Mouse (Mus musculus): Measurements from ENCODE around the gene Cd2bp2. TPM values are rescaled to one million over a fixed set of nuclear protein-coding genes. Genes with fewer than 3 reads are reported as not detected.

Gene Cd2bp2
- polyA plus RNA-seq, 1 experiment from 2014 or later: 44.4 TPM

DNA sequence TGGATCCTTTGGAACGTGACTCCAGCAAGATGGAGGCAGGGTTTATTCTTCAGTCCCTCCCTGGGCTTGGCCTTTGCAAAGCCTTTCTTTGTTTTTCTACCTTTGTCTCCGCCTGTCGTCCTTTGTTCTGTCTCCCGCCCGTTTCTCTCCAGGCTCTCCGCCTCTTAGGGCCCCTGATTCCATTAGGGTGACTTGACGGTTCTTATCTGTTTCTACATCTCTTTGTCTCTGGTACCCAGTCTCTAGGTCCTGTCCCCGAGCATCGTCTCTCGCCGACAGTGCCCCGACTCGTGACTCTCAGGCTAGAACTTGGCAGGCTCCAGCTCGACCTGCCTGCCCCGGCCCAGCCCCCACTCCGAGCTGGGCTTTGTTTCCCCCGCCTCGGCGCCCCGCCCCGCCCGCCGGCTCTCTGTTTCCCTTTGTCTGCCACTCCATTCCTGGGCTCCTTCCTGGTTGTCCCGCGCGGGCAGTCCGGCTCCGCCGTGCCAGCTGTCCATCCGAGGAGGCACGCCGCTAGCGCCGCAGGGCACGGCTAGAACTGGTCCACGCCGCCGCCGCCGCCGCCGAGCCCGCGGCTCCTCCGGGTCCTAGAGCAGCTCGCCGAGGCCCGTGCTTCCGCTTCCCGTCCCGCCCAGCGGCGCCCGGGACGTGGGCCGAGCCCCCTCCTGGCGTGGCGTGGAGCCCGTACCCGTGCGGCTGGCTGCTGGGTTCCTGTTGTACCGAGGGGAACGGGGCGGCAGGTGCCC, 36.9 kb upstream of the Cd2bp2 start, which contains the start of the genes Zfp553 and Sept1:
Gene Zfp553 (plus strand): TSS at position 440 of the 746 bp plus-strand sequence.
Gene Sept1 (minus strand): TSS at position 509 of the 746 bp plus-strand sequence.
- H3K27me3 ChIP-seq (replicated peaks; ENCODE audit: control insufficient read depth, insufficient read depth, low read length): no peaks in the 10 kb centered on the region
- peaks cover 18% of the 10 kb centered on the region for H3K4me1 ChIP-seq (replicated peaks; ENCODE audit: control insufficient read depth, insufficient read depth, low read length)
- no peaks in the 10 kb centered on the region for H3K9me3 ChIP-seq (ENCODE audit: control insufficient read depth, low read length)
- H3K4me3 ChIP-seq (ENCODE audit: low read depth, low read length): peak within 1 kb of the TSS; percentile 78
- peak within 1 kb of the TSS; percentile 85 for H3K4me2 ChIP-seq (ENCODE audit: low read length)
- peak within 1 kb of the TSS; percentile 90 for H3K9ac ChIP-seq (ENCODE audit: low read length)
- DNase-seq (ENCODE audit: low spot score) (peak; percentile 92), ATAC-seq (replicated peaks; ENCODE audit: low FRiP score, low TSS enrichment, low read depth) (peak; percentile 90)
- H3K36me3 ChIP-seq (ENCODE audit: control insufficient read depth, insufficient read depth, low read length): peaks cover 45% of the 10 kb centered on the region
- WGBS: under 1% methylated on average over 64 of the region's 64 CpGs
- H3K27ac ChIP-seq (ENCODE audit: low read depth): peak within 1 kb of the TSS; percentile 98

DNA sequence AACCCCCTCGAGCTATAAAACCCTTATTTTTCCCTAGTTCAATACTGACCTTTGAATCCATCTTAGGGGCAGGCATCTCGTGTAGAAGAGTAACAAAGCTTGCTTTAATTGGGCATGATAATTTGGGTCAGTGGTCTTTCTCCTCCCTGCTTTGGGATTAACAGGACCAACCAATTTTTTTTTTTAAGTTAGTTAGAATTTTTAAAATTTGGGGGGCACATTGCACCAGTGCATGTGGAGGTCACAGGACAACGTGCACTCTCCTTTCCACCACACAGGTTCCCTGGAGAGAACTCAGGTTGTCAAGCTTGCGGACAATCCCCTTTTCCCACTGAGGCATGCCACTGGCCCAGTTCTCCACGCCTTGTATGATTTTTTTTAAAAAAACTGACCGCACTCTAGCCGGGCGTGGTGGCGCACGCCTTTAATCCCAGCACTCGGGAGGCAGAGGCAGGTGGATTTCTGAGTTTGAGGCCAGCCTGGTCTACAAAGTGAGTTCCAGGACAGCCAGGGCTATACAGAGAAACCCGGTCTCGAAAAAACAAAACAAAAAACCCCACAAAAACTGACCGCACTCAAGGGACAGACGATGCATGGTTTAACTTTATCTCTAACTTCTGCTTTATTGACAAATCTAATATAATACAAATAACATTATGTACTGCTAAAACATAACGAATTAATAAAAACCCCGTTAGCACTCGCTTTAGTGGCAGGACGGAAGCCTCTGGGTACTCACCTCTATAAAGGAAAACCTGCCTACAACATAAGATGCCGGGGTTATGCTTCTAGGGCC, 36.2 kb upstream of the Cd2bp2 start:
- H3K4me1 ChIP-seq (replicated peaks; ENCODE audit: control insufficient read depth, insufficient read depth, low read length): peaks cover 18% of the 10 kb centered on the region
- H3K9me3 ChIP-seq (ENCODE audit: control insufficient read depth, low read length): no peaks in the 10 kb centered on the region
- ATAC-seq (replicated peaks; ENCODE audit: low FRiP score, low TSS enrichment, low read depth) (no peak), DNase-seq (ENCODE audit: low spot score) (no peak)
- peak overlapping the region; percentile 98 for H3K27ac ChIP-seq (ENCODE audit: low read depth)
- H3K27me3 ChIP-seq (replicated peaks; ENCODE audit: control insufficient read depth, insufficient read depth, low read length): no peaks in the 10 kb centered on the region
- peaks cover 37% of the 10 kb centered on the region for H3K36me3 ChIP-seq (ENCODE audit: control insufficient read depth, insufficient read depth, low read length)
- peak overlapping the region; percentile 85 for H3K4me2 ChIP-seq (ENCODE audit: low read length)
- H3K9ac ChIP-seq (ENCODE audit: low read length): peak overlapping the region; percentile 90
- 8% methylated on average over 20 of the region's 20 CpGs for WGBS
- peak overlapping the region; percentile 78 for H3K4me3 ChIP-seq (ENCODE audit: low read depth, low read length)

DNA sequence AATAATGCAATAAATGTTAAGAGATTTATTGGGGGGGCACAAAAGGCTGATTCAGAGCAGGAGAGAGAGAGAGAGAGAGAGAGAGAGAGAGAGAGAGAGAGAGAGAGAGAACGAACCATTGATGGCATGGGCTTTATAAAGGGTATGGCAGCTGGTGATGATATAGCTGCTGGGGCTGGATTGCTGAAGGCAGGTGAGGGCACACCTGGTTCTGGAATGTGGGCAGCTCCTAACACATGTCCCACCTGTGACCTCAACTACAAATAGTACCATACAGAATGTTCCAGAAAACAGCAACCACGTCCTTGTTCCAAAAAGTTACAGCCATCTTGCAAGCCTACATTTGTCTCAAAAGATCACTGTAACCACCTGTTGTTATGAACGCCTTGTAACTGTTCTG, 35.5 kb upstream of the Cd2bp2 start:
- H3K27me3 ChIP-seq (replicated peaks; ENCODE audit: control insufficient read depth, insufficient read depth, low read length): no peaks in the 10 kb centered on the region
- peaks cover 18% of the 10 kb centered on the region for H3K4me1 ChIP-seq (replicated peaks; ENCODE audit: control insufficient read depth, insufficient read depth, low read length)
- WGBS: 51% methylated on average over 3 of the region's 3 CpGs
- H3K36me3 ChIP-seq (ENCODE audit: control insufficient read depth, insufficient read depth, low read length): peaks cover 30% of the 10 kb centered on the region
- no peaks in the 10 kb centered on the region for H3K9me3 ChIP-seq (ENCODE audit: control insufficient read depth, low read length)
- H3K4me3 ChIP-seq (ENCODE audit: low read depth, low read length): peak overlapping the region; percentile 78
- H3K4me2 ChIP-seq (ENCODE audit: low read length): peak overlapping the region; percentile 85
- H3K9ac ChIP-seq (ENCODE audit: low read length): peak overlapping the region; percentile 90
- DNase-seq (ENCODE audit: low spot score) (no peak), ATAC-seq (replicated peaks; ENCODE audit: low FRiP score, low TSS enrichment, low read depth) (no peak)
- no peak overlapping the region for H3K27ac ChIP-seq (ENCODE audit: low read depth)

DNA sequence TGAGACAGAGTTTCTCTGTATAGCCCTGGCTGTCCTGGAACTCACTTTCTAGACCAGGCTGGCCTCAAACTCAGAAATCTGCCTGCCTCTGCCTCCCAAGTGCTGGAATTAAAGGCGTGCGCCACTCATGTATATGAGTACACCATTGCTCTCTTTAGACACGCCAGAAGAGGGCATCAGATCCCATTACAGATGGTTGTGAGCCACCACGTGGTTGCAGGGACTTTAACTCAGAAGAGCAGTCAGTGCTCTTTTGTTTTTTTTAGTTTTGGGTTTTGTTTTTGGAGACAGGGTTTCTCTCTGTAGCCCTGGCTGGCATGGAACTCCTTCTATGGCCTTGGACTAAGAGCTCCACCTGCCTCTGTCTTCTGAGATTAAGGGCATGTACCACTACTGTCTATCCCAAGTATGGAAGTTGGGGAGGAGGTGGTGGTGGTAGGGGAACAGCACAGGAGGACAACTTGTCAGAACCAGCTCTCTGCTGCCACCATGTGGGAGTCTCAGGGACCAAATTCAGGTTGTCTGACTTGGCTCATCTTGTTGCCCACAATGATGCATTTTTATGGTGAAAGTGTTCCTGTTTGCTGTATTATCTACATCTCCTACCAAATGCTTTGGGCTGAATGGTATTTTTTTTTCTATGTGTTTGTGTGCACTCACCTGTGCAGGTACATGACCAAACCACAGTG, 32.9 kb upstream of the Cd2bp2 start:
- 69% methylated on average over 4 of the region's 4 CpGs for WGBS
- Histone ChIP-seq H3K9me3 (ENCODE audit: control insufficient read depth, low read length) (no peaks in the 10 kb centered on the region), H3K36me3 (ENCODE audit: control insufficient read depth, insufficient read depth, low read length) (peaks cover 14% of the 10 kb centered on the region; the same call in 1 of the 2 replicates), H3K27me3 (replicated peaks; ENCODE audit: control insufficient read depth, insufficient read depth, low read length) (no peaks in the 10 kb centered on the region), H3K4me3 (ENCODE audit: low read depth, low read length) (no peak overlapping the region), H3K4me1 (replicated peaks; ENCODE audit: control insufficient read depth, insufficient read depth, low read length) (peaks cover 11% of the 10 kb centered on the region), H3K27ac (ENCODE audit: low read depth) (no peak overlapping the region), H3K9ac (ENCODE audit: low read length) (no peak overlapping the region), H3K4me2 (ENCODE audit: low read length) (no peak overlapping the region)
- DNase-seq (ENCODE audit: low spot score) (peak; percentile 87), ATAC-seq (replicated peaks; ENCODE audit: low FRiP score, low TSS enrichment, low read depth) (no peak)

DNA sequence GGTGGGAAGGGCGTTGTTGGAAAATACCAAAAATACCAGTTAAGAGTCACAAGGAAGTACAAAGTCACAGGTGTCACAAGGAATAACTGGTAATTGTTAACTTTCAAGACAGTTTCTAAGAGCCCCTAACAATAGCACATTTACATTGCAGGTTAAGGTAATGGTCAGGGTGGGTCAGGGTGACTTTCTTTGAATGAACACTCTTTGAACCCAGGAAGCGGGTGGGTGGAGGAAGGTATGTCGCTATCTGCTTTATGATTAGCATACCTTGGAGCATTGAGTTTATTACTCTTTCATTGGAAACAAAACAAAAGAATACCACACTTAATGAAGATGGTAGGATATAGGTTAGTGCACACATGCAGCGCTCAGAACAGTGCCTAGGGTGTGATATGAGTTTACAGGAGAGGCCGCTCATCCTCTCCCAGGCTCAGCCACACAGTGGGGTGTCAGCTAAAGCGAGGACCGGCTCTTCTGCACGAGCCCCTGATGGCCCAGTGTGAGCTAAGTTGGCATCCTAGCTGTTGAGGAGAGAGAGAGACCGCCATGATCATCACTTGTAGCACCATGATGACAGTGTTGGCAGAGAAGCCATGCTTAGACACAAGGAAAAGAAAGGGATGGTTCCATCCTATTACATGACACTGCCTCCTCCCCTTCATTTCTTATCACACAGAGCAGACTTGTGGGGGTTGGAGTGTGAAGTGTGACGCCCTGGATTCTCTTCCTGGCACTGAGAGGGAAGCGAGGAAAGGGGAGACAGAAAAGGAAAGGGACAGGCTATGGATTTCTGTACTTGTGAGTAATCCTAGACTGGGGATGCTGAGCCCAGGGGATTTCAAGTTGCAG, 29.5 kb upstream of the Cd2bp2 start:
- no peaks in the 10 kb centered on the region for H3K4me1 ChIP-seq (replicated peaks; ENCODE audit: control insufficient read depth, insufficient read depth, low read length)
- H3K4me2 ChIP-seq (ENCODE audit: low read length): no peak overlapping the region
- peaks cover 7% of the 10 kb centered on the region; the same call in 1 of the 2 replicates for H3K36me3 ChIP-seq (ENCODE audit: control insufficient read depth, insufficient read depth, low read length)
- H3K9ac ChIP-seq (ENCODE audit: low read length): no peak overlapping the region
- no peak overlapping the region for H3K27ac ChIP-seq (ENCODE audit: low read depth)
- ATAC-seq (replicated peaks; ENCODE audit: low FRiP score, low TSS enrichment, low read depth): no peak
- DNase-seq (ENCODE audit: low spot score): no peak
- no peaks in the 10 kb centered on the region for H3K27me3 ChIP-seq (replicated peaks; ENCODE audit: control insufficient read depth, insufficient read depth, low read length)
- no peak overlapping the region for H3K4me3 ChIP-seq (ENCODE audit: low read depth, low read length)
- WGBS: 75% methylated on average over 11 of the region's 11 CpGs
- no peaks in the 10 kb centered on the region for H3K9me3 ChIP-seq (ENCODE audit: control insufficient read depth, low read length)

DNA sequence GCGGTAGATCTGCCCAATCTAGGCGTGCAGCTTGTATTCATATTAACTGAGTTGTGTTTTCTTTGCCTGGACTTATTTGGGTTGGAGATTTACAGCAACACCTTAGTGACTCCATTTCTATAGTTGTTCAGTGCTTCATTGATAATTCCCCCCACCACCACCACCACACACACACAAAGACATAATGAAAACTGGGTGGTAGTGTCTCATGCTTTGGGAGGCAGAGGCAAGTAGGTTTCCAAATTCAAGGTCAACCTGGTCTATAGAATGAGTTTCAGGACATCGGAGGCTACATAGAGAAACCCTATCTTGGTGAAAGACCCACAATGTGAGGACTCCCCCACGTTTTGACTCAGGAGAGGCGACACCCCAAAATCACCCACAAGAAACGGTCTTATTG, 28.8 kb upstream of the Cd2bp2 start:
- no peaks in the 10 kb centered on the region for H3K4me1 ChIP-seq (replicated peaks; ENCODE audit: control insufficient read depth, insufficient read depth, low read length)
- WGBS: 93% methylated on average over 6 of the region's 6 CpGs
- no peaks in the 10 kb centered on the region for H3K9me3 ChIP-seq (ENCODE audit: control insufficient read depth, low read length)
- no peak overlapping the region for H3K27ac ChIP-seq (ENCODE audit: low read depth)
- H3K36me3 ChIP-seq (ENCODE audit: control insufficient read depth, insufficient read depth, low read length): peaks cover 6% of the 10 kb centered on the region; the same call in 1 of the 2 replicates
- ATAC-seq (replicated peaks; ENCODE audit: low FRiP score, low TSS enrichment, low read depth) (no peak), DNase-seq (ENCODE audit: low spot score) (no peak)
- no peak overlapping the region for H3K4me3 ChIP-seq (ENCODE audit: low read depth, low read length)
- H3K4me2 ChIP-seq (ENCODE audit: low read length): no peak overlapping the region
- no peak overlapping the region for H3K9ac ChIP-seq (ENCODE audit: low read length)
- H3K27me3 ChIP-seq (replicated peaks; ENCODE audit: control insufficient read depth, insufficient read depth, low read length): no peaks in the 10 kb centered on the region

DNA sequence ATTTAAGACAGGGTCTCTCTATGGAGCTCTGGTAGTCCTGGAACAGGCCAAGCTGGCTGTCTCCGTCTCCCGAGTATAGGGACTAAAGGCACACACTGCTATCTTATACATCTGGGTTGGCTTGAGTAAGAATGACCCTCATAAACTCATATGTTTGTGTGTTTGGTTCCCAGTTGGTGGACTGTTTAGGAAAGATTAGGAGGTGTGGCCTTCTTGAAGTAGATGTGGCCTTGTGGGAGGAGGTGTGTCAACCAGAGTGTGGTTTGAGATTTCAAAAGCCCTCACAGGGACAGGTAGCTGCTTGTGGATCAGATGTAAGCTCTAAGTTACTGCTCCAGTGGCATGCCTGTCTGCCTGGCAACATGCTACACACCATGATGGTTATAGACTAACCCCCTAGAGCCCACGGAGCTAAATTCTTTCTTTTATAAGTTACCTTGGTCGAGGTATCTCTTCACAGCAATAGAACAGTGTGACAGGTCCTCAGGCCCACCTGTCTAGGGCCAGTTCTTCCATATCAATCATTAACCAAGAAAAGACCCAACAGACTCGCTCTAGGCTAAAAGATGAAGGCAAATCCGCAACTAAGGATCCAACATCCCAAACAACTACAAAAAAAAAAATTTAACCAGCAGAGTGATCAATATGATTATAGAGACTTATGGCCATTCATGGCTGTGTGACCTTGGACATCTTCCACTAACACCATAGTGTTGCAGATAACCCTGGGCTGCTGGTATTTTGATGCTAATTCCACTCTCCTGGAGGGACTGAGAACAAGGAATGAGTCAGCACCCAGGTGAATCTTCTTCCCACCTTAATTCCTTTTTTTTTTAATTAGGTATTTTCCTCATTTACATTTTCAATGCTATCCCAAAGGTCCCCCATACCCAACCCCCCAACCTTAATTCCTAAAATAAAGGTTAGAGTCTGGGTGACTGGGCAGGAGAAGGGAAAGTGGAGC, 27.9 kb upstream of the Cd2bp2 start:
- no peaks in the 10 kb centered on the region for H3K4me1 ChIP-seq (replicated peaks; ENCODE audit: control insufficient read depth, insufficient read depth, low read length)
- ATAC-seq (replicated peaks; ENCODE audit: low FRiP score, low TSS enrichment, low read depth): no peak
- no peaks in the 10 kb centered on the region for H3K36me3 ChIP-seq (ENCODE audit: control insufficient read depth, insufficient read depth, low read length)
- no peak overlapping the region for H3K4me3 ChIP-seq (ENCODE audit: low read depth, low read length)
- no peak overlapping the region for H3K27ac ChIP-seq (ENCODE audit: low read depth)
- H3K4me2 ChIP-seq (ENCODE audit: low read length): no peak overlapping the region
- DNase-seq (ENCODE audit: low spot score): no peak
- H3K27me3 ChIP-seq (replicated peaks; ENCODE audit: control insufficient read depth, insufficient read depth, low read length): no peaks in the 10 kb centered on the region
- no peak overlapping the region for H3K9ac ChIP-seq (ENCODE audit: low read length)
- H3K9me3 ChIP-seq (ENCODE audit: control insufficient read depth, low read length): no peaks in the 10 kb centered on the region
- 70% methylated on average over 6 of the region's 6 CpGs for WGBS
